Mouse (Mus musculus) embryonic facial prominence, embryonic 12.5 days (tissue): ENCODE results near the gene Asb14. TPM values are rescaled to one million over a fixed set of nuclear protein-coding genes. Genes with fewer than 3 reads are reported as not detected.
"Not testable (repeated sequence)": the region's sequence is repeated elsewhere in the genome, so short reads cannot be mapped to it uniquely, and the experiment has no call there.

Experiments used
- ATAC-seq: fragments of 200-750 bp; cut with Nextera tagmentation; 2 replicates; pipeline ENCODE4 v1.8.0; 2017; ENCODE audit not compliant: insufficient number of reproducible peaks, insufficient read depth, low FRiP score, low TSS enrichment
- H3K27ac ChIP-seq: fragments of 300-500 bp; sonication (generic); 2 replicates; pipeline ENCODE4 v1.5.1; 2016; ENCODE audit warnings: mild to moderate bottlenecking
- H3K27me3 ChIP-seq: fragments of 300-500 bp; sonication (generic); 2 replicates; pipeline ENCODE4 v1.6.1; 2016; ENCODE audit warnings: mild to moderate bottlenecking, moderate library complexity
- H3K36me3 ChIP-seq: fragments of 300-500 bp; sonication (generic); 2 replicates; pipeline ENCODE4 v1.6.1; 2016; ENCODE audit warnings: mild to moderate bottlenecking
- H3K4me1 ChIP-seq: fragments of 300-500 bp; sonication (generic); 2 replicates; pipeline ENCODE4 v1.6.1; 2016
- H3K4me2 ChIP-seq: fragments of 300-500 bp; sonication (generic); replicated peaks from 2 replicates; pipeline ENCODE4 v1.6.1; 2016; ENCODE audit warnings: mild to moderate bottlenecking, moderate library complexity
- H3K4me3 ChIP-seq: fragments of 300-500 bp; sonication (generic); 2 replicates; pipeline ENCODE4 v1.5.1; 2016; ENCODE audit warnings: mild to moderate bottlenecking
- H3K9ac ChIP-seq: fragments of 300-500 bp; sonication (generic); 2 replicates; pipeline ENCODE4 v1.6.1; 2016; ENCODE audit warnings: mild to moderate bottlenecking, moderate library complexity
- H3K9me3 ChIP-seq: fragments of 300-500 bp; sonication (generic); 2 replicates; pipeline ENCODE4 v1.6.1; 2016; ENCODE audit warnings: mild to moderate bottlenecking, moderate library complexity
- WGBS: fragments of 180-500 bp; shearing (Covaris S2); methylation state at CpG from one replicate; pipeline ENCODE4 v1.1.7; 2016; 5-methylcytosine and 5-hydroxymethylcytosine counted together
- polyA plus RNA-seq: library from polyadenylated mRNA; unstranded; fragments of >200 nt; fragmentation: Nextera tagmentation; extraction: Ambion mirVana; gene quantifications from 2 replicates; pipeline ENCODE4 v1.2.1, GENCODE M21; 2016

Asb14 gene
- polyA plus RNA-seq, 1 experiment from 2014 or later: 0.12 TPM

DNA sequence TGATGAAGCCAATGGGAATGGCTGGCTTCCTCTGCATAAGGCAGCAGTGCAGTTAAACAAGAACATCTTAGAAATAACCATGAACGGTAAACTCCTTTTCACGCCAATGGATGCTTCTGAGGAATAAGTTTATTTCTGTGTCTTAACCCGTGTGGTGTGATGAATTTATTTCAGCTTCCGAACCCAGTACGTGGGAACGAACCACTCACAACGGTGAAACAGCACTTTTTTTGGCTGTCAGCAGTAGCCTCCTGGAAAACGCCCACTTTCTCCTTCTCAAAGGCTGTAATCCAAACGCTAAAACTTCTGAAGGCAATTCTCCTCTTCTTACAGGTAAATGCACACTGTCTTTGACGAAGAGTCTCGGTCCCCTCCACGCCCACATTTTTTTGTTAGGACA lies 6.5 kb downstream of the Asb14 start:
- Histone ChIP-seq H3K4me2 (no peak overlapping the region), H3K9me3 (no peaks in the 10 kb centered on the region), H3K27ac (no peak overlapping the region), H3K36me3 (no peaks in the 10 kb centered on the region), H3K9ac (no peak overlapping the region), H3K27me3 (no peaks in the 10 kb centered on the region), H3K4me3 (no peak overlapping the region), H3K4me1 (no peaks in the 10 kb centered on the region)
- ATAC-seq: no peak
- 80% methylated on average over 12 of the region's 12 CpGs for WGBS

- 84% methylated on average over 4 of the region's 4 CpGs for WGBS
- Histone ChIP-seq H3K9me3 (no peaks in the 10 kb centered on the region), H3K4me1 (no peaks in the 10 kb centered on the region), H3K4me2 (no peak overlapping the region), H3K9ac (no peak overlapping the region), H3K27me3 (no peaks in the 10 kb centered on the region), H3K4me3 (no peak overlapping the region), H3K27ac (no peak overlapping the region), H3K36me3 (no peaks in the 10 kb centered on the region)
- ATAC-seq: no peak
These were observed 13.0 kb downstream of the Asb14 start for GRCm38 (mm10) chr14:26907401-26907800.

GRCm38 (mm10) chr14:26910461-26910860 lies 16.1 kb downstream of the Asb14 start:
- not testable (repeated sequence) for H3K4me1 ChIP-seq, H3K9me3 ChIP-seq, H3K36me3 ChIP-seq, H3K27me3 ChIP-seq, H3K9ac ChIP-seq, H3K4me2 ChIP-seq, H3K4me3 ChIP-seq, ATAC-seq, H3K27ac ChIP-seq
- WGBS: 56% methylated on average over 9 of the region's 9 CpGs

- Histone ChIP-seq H3K36me3 (no peaks in the 10 kb centered on the region), H3K9ac (no peak overlapping the region), H3K4me1 (no peaks in the 10 kb centered on the region; the same call in 1 of the 2 replicates), H3K27ac (no peak overlapping the region), H3K4me2 (no peak overlapping the region), H3K27me3 (no peaks in the 10 kb centered on the region), H3K9me3 (no peaks in the 10 kb centered on the region), H3K4me3 (no peak overlapping the region)
- ATAC-seq: no peak
- 67% methylated on average over 6 of the region's 6 CpGs for WGBS
These were observed 16.8 kb downstream of the Asb14 start for GRCm38 (mm10) chr14:26911201-26911600.

GRCm38 (mm10) chr14:26911826-26912225 lies 17.5 kb downstream of the Asb14 start:
- Histone ChIP-seq H3K9ac (no peak overlapping the region), H3K27ac (no peak overlapping the region), H3K27me3 (no peaks in the 10 kb centered on the region), H3K4me1 (no peaks in the 10 kb centered on the region; the same call in 1 of the 2 replicates), H3K36me3 (no peaks in the 10 kb centered on the region), H3K9me3 (no peaks in the 10 kb centered on the region), H3K4me3 (no peak overlapping the region), H3K4me2 (no peak overlapping the region)
- ATAC-seq: no peak
- 88% methylated on average over 13 of the region's 13 CpGs for whole genome bisulfite sequencing

DNA sequence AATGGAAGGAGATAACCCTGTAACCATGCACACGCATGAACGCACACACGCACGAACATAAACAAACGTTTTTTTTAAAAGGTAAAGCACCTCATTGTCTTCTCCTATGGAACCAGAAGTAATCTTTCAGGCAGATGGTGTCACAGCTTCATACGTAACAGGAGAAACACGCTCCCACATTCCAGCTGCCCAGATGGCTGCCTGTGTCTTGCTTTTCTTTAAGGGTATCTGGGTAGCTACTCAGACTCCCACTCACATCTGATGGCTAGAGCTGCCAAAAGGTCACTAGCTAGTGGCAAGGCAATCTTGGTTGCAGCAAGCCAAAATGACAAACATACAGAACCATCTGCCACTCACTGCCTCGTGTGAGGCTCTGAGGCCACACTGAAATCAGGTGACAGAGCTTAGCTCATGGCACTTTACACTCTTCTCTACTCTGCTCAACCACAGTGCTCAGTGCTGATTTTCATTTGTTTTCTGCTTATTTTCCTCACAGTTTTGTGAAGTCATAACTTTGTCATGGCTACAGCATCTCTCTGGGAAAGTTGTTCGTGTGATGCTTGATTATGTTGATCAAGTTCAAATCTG lies 19.4 kb downstream of the Asb14 start:
- H3K4me1 ChIP-seq: no peaks in the 10 kb centered on the region; the same call in 1 of the 2 replicates
- 0 out of 2 replicates have a peak, but pooled peaks cover 4% of the 10 kb centered on the region for H3K36me3 ChIP-seq
- H3K27ac ChIP-seq: no peak overlapping the region
- 74% methylated on average over 9 of the region's 9 CpGs for WGBS
- H3K9ac ChIP-seq: no peak overlapping the region
- no peaks in the 10 kb centered on the region for H3K27me3 ChIP-seq
- ATAC-seq: no peak
- no peak overlapping the region for H3K4me2 ChIP-seq
- no peak overlapping the region for H3K4me3 ChIP-seq
- no peaks in the 10 kb centered on the region for H3K9me3 ChIP-seq

DNA sequence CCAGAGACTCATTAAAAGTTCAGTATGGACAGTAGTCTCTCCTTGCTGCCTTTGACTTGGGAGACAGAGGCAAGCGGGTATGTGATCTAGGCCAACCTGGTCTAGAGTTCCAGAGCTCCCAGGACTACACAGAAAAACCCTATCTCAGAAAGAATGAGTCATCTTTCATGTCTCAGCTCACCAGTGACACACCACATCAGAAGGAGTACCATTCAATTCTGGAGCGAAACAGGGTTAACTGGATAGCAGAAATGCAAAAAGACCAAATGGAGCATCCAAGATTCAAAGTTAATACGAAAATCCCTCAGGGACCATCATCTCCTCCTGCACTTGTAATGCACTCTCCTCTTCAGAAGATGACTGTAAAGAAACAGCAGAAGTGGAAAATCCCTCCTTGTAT lies 25.0 kb downstream of the Asb14 start:
- Histone ChIP-seq H3K36me3 (peaks cover 26% of the 10 kb centered on the region), H3K4me2 (no peak overlapping the region), H3K4me3 (no peak overlapping the region), H3K27ac (no peak overlapping the region), H3K4me1 (no peaks in the 10 kb centered on the region), H3K9me3 (no peaks in the 10 kb centered on the region), H3K9ac (no peak overlapping the region), H3K27me3 (no peaks in the 10 kb centered on the region)
- ATAC-seq: no peak
- 93% methylated on average over 3 of the region's 3 CpGs for WGBS

DNA sequence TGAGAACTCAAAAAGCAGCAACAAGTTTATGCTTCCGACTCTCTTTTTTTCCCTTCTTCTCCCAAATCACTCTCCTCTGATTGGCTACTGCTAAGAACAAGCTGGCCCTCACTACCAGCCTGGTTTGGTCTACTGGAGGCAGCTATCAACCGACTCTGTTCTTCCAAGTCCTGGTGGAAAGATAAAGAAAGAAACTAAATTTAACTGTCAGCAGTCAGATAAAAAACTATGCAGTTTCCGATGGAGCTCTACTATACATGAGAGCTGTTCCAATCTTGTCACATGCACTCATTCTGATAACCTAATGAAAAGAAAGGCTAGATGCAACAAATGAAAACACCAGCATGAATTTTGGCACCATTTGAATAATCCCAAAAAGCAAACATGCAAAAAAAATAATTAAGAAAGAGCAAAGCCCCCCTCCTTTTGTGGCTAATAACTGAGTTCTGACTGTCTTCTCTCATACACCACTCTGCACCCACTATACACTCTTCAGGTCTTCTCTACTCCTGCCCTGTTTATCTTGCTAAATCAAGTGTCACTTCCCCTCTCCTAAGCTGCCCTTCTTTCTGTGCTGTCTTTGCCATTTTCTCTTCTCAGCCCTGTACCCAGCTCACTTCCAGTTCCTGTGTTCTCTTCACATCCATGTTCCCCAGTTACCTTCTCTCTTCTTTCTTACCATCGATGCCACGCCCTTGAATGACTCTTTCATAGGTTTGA lies 29.5 kb downstream of the Asb14 start:
- WGBS: 93% methylated on average over 5 of the region's 5 CpGs
- Histone ChIP-seq H3K27ac (no peak overlapping the region), H3K9ac (no peak overlapping the region), H3K4me3 (no peak overlapping the region), H3K36me3 (peaks cover 46% of the 10 kb centered on the region), H3K4me1 (no peaks in the 10 kb centered on the region), H3K27me3 (no peaks in the 10 kb centered on the region), H3K9me3 (no peaks in the 10 kb centered on the region), H3K4me2 (no peak overlapping the region)
- no peak for ATAC-seq

DNA sequence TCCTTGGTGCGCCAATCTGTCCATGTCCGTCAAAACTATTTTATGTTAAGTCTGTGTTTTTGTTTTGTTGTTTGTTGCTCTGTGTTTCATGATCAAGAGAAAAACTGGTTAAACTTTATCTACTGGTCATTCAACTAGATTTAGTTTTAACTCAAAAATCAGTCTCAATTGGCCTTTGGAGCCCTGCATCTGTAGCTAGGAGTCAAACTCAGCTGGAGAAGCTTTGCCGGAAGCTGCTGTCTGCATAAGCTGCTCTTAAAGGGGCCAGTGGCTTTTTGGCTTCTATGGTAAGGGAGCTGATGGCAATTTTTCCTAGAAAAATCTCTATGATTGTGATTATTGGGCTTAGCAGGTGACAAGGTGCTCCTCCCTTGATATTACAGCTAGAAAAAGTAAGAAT lies 40.5 kb downstream of the Asb14 start:
- no peak for ATAC-seq
- Histone ChIP-seq H3K9me3 (no peaks in the 10 kb centered on the region), H3K4me1 (no peaks in the 10 kb centered on the region), H3K4me2 (no peak overlapping the region), H3K27ac (no peak overlapping the region), H3K9ac (no peak overlapping the region), H3K27me3 (no peaks in the 10 kb centered on the region), H3K4me3 (no peak overlapping the region), H3K36me3 (peaks cover 24% of the 10 kb centered on the region; the same call in 1 of the 2 replicates)
- WGBS: 86% methylated on average over 3 of the region's 3 CpGs

DNA sequence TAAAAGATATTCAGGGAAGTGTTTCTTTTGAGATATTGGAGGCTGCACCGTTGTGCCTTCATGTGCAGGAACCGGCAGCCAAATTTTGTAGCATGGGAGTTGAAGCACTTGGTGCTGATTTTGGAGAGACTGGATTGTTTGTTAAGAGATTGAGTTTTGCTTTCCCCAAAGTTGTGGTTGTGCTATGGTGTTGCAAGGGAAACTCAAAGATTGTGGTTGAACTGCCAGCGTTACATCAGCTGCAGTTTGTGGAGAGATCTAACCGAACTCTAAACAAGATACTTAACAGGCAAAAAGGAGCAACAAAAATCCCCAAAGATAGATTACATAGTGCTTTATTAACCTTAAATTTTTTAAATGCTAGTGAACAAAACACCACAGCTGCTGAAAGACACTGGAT lies 41.2 kb downstream of the Asb14 start:
- WGBS: 93% methylated on average over 4 of the region's 4 CpGs
- no peaks in the 10 kb centered on the region for H3K27me3 ChIP-seq
- no peak for ATAC-seq
- H3K27ac ChIP-seq: no peak overlapping the region
- H3K36me3 ChIP-seq: peaks cover 23% of the 10 kb centered on the region; the same call in 1 of the 2 replicates
- no peaks in the 10 kb centered on the region for H3K9me3 ChIP-seq
- H3K4me2 ChIP-seq: no peak overlapping the region
- H3K9ac ChIP-seq: no peak overlapping the region
- no peaks in the 10 kb centered on the region for H3K4me1 ChIP-seq
- no peak overlapping the region for H3K4me3 ChIP-seq

GRCm38 (mm10) chr14:26956139-26956538 lies 61.8 kb downstream of the Asb14 start:
- 90% methylated on average over 2 of the region's 2 CpGs for WGBS
- peaks cover 18% of the 10 kb centered on the region; the same call in 1 of the 2 replicates for H3K36me3 ChIP-seq
- not testable (repeated sequence) for H3K4me2 ChIP-seq, H3K27me3 ChIP-seq, H3K4me1 ChIP-seq, H3K27ac ChIP-seq, H3K9ac ChIP-seq, H3K9me3 ChIP-seq, H3K4me3 ChIP-seq, ATAC-seq

GRCm38 (mm10) chr14:26960518-26960917 lies 66.2 kb downstream of the Asb14 start:
- no peak for ATAC-seq
- no peak overlapping the region for H3K27ac ChIP-seq

More at GRCm38 (mm10) chr14:26960518-26960917, 66.2 kb downstream of the Asb14 start:
- Histone ChIP-seq H3K4me3 (no peak overlapping the region), H3K27me3 (no peaks in the 10 kb centered on the region), H3K4me1 (no peaks in the 10 kb centered on the region), H3K4me2 (no peak overlapping the region), H3K9me3 (no peaks in the 10 kb centered on the region), H3K36me3 (peaks cover 17% of the 10 kb centered on the region; the same call in 1 of the 2 replicates), H3K9ac (no peak overlapping the region)
- WGBS: 83% methylated on average over 1 of the region's 1 CpGs
